ENCODE assay signal across 25 mouse cellular contexts in the genomic region with DNA sequence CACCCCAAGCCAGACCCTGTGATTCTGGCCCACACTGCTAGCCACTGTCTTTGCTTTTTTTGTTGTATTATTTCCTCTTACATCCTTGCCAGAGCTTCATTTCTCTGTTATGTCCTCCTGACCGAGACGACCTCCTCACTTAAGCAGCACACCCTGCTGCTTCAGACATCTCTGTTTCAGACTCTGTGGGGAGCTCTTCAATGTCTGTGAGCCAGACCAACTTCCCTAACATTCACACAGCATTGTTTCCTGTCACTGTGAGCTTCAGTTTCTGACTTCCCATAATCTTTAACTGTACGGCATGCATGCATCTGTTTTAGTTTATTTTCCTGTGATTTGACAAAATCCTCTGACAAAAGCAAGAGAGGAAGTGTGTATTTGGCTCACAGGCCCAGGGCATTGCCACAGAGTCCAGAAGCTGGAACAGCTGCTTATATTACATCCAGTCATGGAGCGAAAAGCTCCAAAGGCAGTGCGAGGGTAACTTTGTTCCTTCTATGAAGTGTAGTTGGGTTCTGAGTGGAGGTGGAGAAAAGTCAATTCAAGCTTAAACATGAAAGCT. TPM values are rescaled to one million over a fixed set of nuclear protein-coding genes. Genes with fewer than 3 reads are reported as not detected.
A peak's percentile ranks its signal among the peaks of the same experiment; 100 is the strongest.
DNase-seq lines count a peak whose midpoint lies in the region; ATAC-seq and TF ChIP-seq lines count a peak whose summit lies in the region.
"Had no signal": no experiment of that assay in that cellular context is flagged by ENCODE, and none has a peak within 500 bp of the region (broad histone marks: within the 10 kb centered on the region; RNA-seq: fewer than 3 reads in every experiment).

No protein-coding gene starts in this region.

- no peaks in the 10 kb centered on the region for H3K4me1 ChIP-seq in liver, adult 2 months (ENCODE audit: control insufficient read depth, insufficient read depth, low read length)
- H3K4me1 ChIP-seq in liver, embryonic 12.5 days = no peaks in the 10 kb centered on the region
- H3K4me1 ChIP-seq in bone marrow macrophage, adult 2 months (ENCODE audit: control insufficient read depth, insufficient read depth, low read length) = peaks cover 20% of the 10 kb centered on the region
- H3K4me1 ChIP-seq: embryonic facial prominence, embryonic 13.5 days; forebrain, embryonic 13.5 days; hindbrain, embryonic 15.5 days had no signal

- no peak overlapping the region for H3K9ac ChIP-seq in liver, adult 2 months (ENCODE audit: low read depth, low read length)
- H3K9ac ChIP-seq in liver, embryonic 12.5 days = no peak overlapping the region
- H3K9ac ChIP-seq: embryonic facial prominence, embryonic 13.5 days; forebrain, embryonic 13.5 days; forebrain, postnatal 0 days; heart, embryonic 15.5 days; hindbrain, embryonic 15.5 days had no signal

- no peak for ATAC-seq in liver, embryonic 12.5 days
- ATAC-seq in hematopoietic stem cell, adult 5-6 weeks (replicated peaks in 1 of 2; ENCODE audit: insufficient read depth in 1 of 2, low FRiP score in 2 of 2, low TSS enrichment in 1 of 2, low read depth in 1 of 2, poor library complexity in 2 of 2, severe bottlenecking in 2 of 2) = peak; percentile 65 to 78
- ATAC-seq: CD4-positive, CD25-positive, alpha-beta regulatory T cell, adult 4 months; forebrain, embryonic 13.5 days; forebrain, postnatal 0 days; intestine, embryonic 16.5 days had no signal

- no peaks in the 10 kb centered on the region for H3K36me3 ChIP-seq in liver, adult 2 months (ENCODE audit: control insufficient read depth, insufficient read depth, low read length)
- no peaks in the 10 kb centered on the region for H3K36me3 ChIP-seq in liver, embryonic 12.5 days
- H3K36me3 ChIP-seq: embryonic facial prominence, embryonic 13.5 days; G1E; heart, embryonic 15.5 days; hindbrain, embryonic 15.5 days had no signal

- TF ChIP-seq POLR2A in liver, adult 2 months (IDR thresholded peaks at IDR 0.05; ENCODE audit: extremely low read depth, insufficient read depth, low read length) = no peak
- no peak for TF ChIP-seq POLR2A in bone marrow macrophage, adult 2 months (IDR thresholded peaks at IDR 0.05; ENCODE audit: borderline replicate concordance, low read depth, low read length)

- no peak overlapping the region for H3K4me2 ChIP-seq in liver, embryonic 12.5 days
- H3K4me2 ChIP-seq: embryonic facial prominence, embryonic 13.5 days; forebrain, embryonic 13.5 days; heart, embryonic 11.5 days; heart, embryonic 15.5 days; hindbrain, embryonic 15.5 days had no signal

- H3K9me3 ChIP-seq in liver, embryonic 12.5 days (replicated peaks) = no peaks in the 10 kb centered on the region
- H3K9me3 ChIP-seq: embryonic facial prominence, embryonic 13.5 days; forebrain, embryonic 13.5 days; G1E; heart, embryonic 15.5 days; hindbrain, embryonic 15.5 days had no signal

- no peak overlapping the region for H3K27ac ChIP-seq in liver, adult 2 months (replicated peaks; ENCODE audit: insufficient read depth, low read depth, low read length)
- no peak overlapping the region for H3K27ac ChIP-seq in liver, embryonic 12.5 days
- 0 out of 2 replicates have a peak overlapping the region, but pooled peaks have one; percentile 6 for H3K27ac ChIP-seq in bone marrow macrophage, adult 2 months (ENCODE audit: insufficient read depth, low read depth, low read length)
- H3K27ac ChIP-seq: embryonic facial prominence, embryonic 13.5 days; forebrain, embryonic 13.5 days; heart, embryonic 15.5 days; hindbrain, embryonic 15.5 days had no signal

- DNase-seq in liver, adult 2 months (ENCODE audit: extremely low read depth, low read depth, low spot score) = peak; percentile 24
- DNase-seq in lung, postnatal 14 days = no peak
- no peak for DNase-seq in yolk sac, embryonic 10.5 days (ENCODE audit: low spot score)
- DNase-seq: adrenal gland, postnatal 14 days; B cell, adult 2 months; cerebellum, adult 2 months; cerebellum, postnatal 14 days; forebrain, postnatal 0 days; gastrocnemius, postnatal 14 days; heart, postnatal 14 days had no signal

- no peak for TF ChIP-seq CTCF in liver, adult 2 months (IDR thresholded peaks at IDR 0.05; ENCODE audit: low read depth, low read length)
- no peak for TF ChIP-seq CTCF in bone marrow macrophage, adult 2 months (IDR thresholded peaks at IDR 0.05; ENCODE audit: low read depth, low read length)

- no peaks in the 10 kb centered on the region for H3K79me2 ChIP-seq in liver, adult 2 months (ENCODE audit: control insufficient read depth, insufficient read depth, low read length)

- no peak overlapping the region for H3K4me3 ChIP-seq in liver, adult 2 months (ENCODE audit: insufficient read depth, low read depth, low read length)
- no peak overlapping the region for H3K4me3 ChIP-seq in liver, embryonic 12.5 days
- H3K4me3 ChIP-seq in bone marrow macrophage, adult 2 months (ENCODE audit: insufficient read depth, low read length) = no peak overlapping the region
- H3K4me3 ChIP-seq: embryonic facial prominence, embryonic 13.5 days; forebrain, embryonic 13.5 days; heart, embryonic 15.5 days; hindbrain, embryonic 15.5 days had no signal

- H3K27me3 ChIP-seq in liver, adult 2 months (ENCODE audit: control insufficient read depth, insufficient read depth, low read length) = peaks cover 14% of the 10 kb centered on the region; the same call in 1 of the 2 replicates
- peaks cover 83% of the 10 kb centered on the region for H3K27me3 ChIP-seq in liver, embryonic 12.5 days (replicated peaks)

- WGBS in liver, adult 2 months = 72% methylated on average over 5 of the region's 5 CpGs
- 31% methylated on average over 5 of the region's 5 CpGs for WGBS in liver, embryonic 12.5 days (ENCODE audit: insufficient replicate concordance)

RNA-seq across cellular contexts. Expression of a gene that starts 28.6 kb away (rescaled TPM):
- not detected in 2 replicates for total RNA-seq in liver, adult 2 months (2014; rRNA removed)
- not detected in 2 replicates for polyA plus RNA-seq in liver, adult 2 months (2012; rRNA removed)
- not detected in 2 replicates for polyA plus RNA-seq in liver, embryonic 12.5 days (2016; fragmentation: Nextera tagmentation; extraction: Ambion mirVana)
- polyA plus RNA-seq in bone marrow macrophage, adult 2 months (2012; ENCODE audit: insufficient read depth, insufficient read length, missing spikeins) = 0.60 TPM in 1 of 2 replicates, not detected in the other
- 0.75 and 1.1 TPM in 2 replicates for total RNA-seq in hematopoietic stem cell, adult 5-6 weeks (2017)
- total RNA-seq: forebrain, postnatal 0 days; gastrocnemius, adult 18-20 months; gastrocnemius, postnatal 14 days had no signal
- polyA plus RNA-seq: cerebellum, adult 2 months; cortical plate, adult 2 months; embryonic facial prominence, embryonic 13.5 days; forebrain, embryonic 13.5 days; forebrain, postnatal 0 days; G1E; gonadal fat pad, adult 2 months; heart, embryonic 11.5 days; heart, embryonic 15.5 days; hindbrain, embryonic 11.5 days; hindbrain, embryonic 15.5 days had no signal

RNA-seq across cellular contexts. Expression of a gene that starts 39.2 kb away (rescaled TPM):
- 10.6 and 16.4 TPM in 2 replicates for total RNA-seq in liver, adult 2 months (2014; rRNA removed)
- polyA plus RNA-seq in liver, adult 2 months (2012; rRNA removed) = 42.7 and 43.6 TPM in 2 replicates
- polyA plus RNA-seq in liver, embryonic 12.5 days (2016; fragmentation: Nextera tagmentation; extraction: Ambion mirVana) = 80.6 and 89.7 TPM in 2 replicates
- polyA plus RNA-seq in bone marrow macrophage, adult 2 months (2012; ENCODE audit: insufficient read depth, insufficient read length, missing spikeins) = 69.5 and 84.4 TPM in 2 replicates
- 32.9 and 39.8 TPM in 2 replicates for total RNA-seq in hematopoietic stem cell, adult 5-6 weeks (2017)

RNA-seq across cellular contexts. Expression of a gene that starts 50.3 kb away (rescaled TPM):
- total RNA-seq in liver, adult 2 months (2014; rRNA removed) = not detected in 2 replicates
- not detected in 2 replicates for polyA plus RNA-seq in liver, adult 2 months (2012; rRNA removed)
- polyA plus RNA-seq in liver, embryonic 12.5 days (2016; fragmentation: Nextera tagmentation; extraction: Ambion mirVana) = not detected in 2 replicates
- polyA plus RNA-seq in bone marrow macrophage, adult 2 months (2012; ENCODE audit: insufficient read depth, insufficient read length, missing spikeins) = 3.6 TPM in 1 of 2 replicates, not detected in the other
- total RNA-seq in hematopoietic stem cell, adult 5-6 weeks (2017) = not detected in 2 replicates
- total RNA-seq: adrenal gland, postnatal 14 days; forebrain, postnatal 0 days; G1E; gastrocnemius, adult 18-20 months; gastrocnemius, postnatal 14 days; heart, postnatal 14 days had no signal
- polyA plus RNA-seq: cerebellum, adult 2 months; cortical plate, adult 2 months; embryonic facial prominence, embryonic 13.5 days; forebrain, embryonic 13.5 days; forebrain, postnatal 0 days; G1E; heart, embryonic 11.5 days; hindbrain, embryonic 11.5 days; hindbrain, embryonic 15.5 days had no signal

RNA-seq across cellular contexts. Expression of a gene that starts 53.4 kb away (rescaled TPM):
- 4.8 and 5.0 TPM in 2 replicates for total RNA-seq in liver, adult 2 months (2014; rRNA removed)
- 5.3 and 8.0 TPM in 2 replicates for polyA plus RNA-seq in liver, adult 2 months (2012; rRNA removed)
- 10.1 and 11.0 TPM in 2 replicates for polyA plus RNA-seq in liver, embryonic 12.5 days (2016; fragmentation: Nextera tagmentation; extraction: Ambion mirVana)
- 14.5 and 14.8 TPM in 2 replicates for polyA plus RNA-seq in bone marrow macrophage, adult 2 months (2012; ENCODE audit: insufficient read depth, insufficient read length, missing spikeins)
- 27.0 and 28.5 TPM in 2 replicates for total RNA-seq in hematopoietic stem cell, adult 5-6 weeks (2017)
